Mouse (Mus musculus): ENCODE results near the gene Ankrd66. TPM values are rescaled to one million over a fixed set of nuclear protein-coding genes. Genes with fewer than 3 reads are reported as not detected.
"Not testable (repeated sequence)": the region's sequence is repeated elsewhere in the genome, so short reads cannot be mapped to it uniquely, and the experiment has no call there.

The Ankrd66 gene
- total RNA-seq, 2 experiments from 2014 or later, result 0.38 to 0.42 TPM

GRCm38 (mm10) chr17:43544040-43544439 is 601 bp upstream of the Ankrd66 start:
- no peak for DNase-seq (ENCODE audit: extremely low spot score in 1 of 2, low spot score in 1 of 2)

DNA sequence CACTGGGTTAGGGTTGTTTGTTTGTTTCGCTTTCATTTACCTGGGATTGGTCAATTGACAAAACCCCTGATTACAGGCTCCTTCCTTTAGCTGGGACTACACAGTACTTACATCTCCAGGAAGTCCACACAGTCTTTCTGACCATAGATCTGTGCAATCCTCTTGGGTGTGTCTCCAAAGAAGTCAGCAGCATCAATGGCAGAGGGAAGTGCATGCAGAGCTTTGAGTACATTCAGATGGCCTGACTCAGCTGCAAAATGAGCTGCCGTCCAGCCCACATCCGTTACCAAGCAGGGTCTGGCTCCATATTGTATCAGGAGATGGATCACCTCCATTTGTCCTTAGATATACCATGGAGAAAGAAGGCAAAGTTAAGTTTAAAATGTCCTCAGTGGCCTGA is 4.7 kb downstream of the Ankrd66 start:
- DNase-seq (ENCODE audit: extremely low spot score in 1 of 2, low spot score in 1 of 2), result no peak

DNA sequence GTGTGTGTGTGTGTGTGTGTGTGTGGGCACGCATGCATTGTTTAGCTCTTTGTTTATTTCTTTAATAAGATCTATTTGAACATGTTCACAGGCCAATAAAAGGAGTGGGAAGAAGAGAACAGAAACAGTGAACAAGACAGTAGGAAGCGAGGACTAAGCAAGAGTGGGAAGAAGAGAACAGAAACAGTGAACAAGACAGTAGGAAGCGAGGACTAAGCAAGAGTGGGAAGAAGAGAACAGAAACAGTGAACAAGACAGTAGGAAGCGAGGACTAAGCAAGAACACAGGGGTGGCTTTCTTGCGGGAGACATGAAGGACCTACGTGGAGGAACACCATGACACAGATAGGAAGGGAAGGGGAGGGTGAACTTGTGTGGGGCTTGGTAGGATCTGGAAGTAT is 6.6 kb downstream of the Ankrd66 start:
- DNase-seq (ENCODE audit: extremely low spot score in 1 of 2, low spot score in 1 of 2), result not testable (repeated sequence)

- peak in 1 of 2 experiments; percentile 25 for DNase-seq (ENCODE audit: extremely low spot score in 1 of 2, low spot score in 1 of 2)
Observed at GRCm38 (mm10) chr17:43534362-43535222, 8.8 kb downstream of the Ankrd66 start.

GRCm38 (mm10) chr17:43531192-43531591 is 12.2 kb downstream of the Ankrd66 start:
- DNase-seq (ENCODE audit: extremely low spot score in 1 of 2, low spot score in 1 of 2), result no peak

GRCm38 (mm10) chr17:43530507-43530906 is 12.9 kb downstream of the Ankrd66 start:
- DNase-seq (ENCODE audit: extremely low spot score in 1 of 2, low spot score in 1 of 2), result peak in 1 of 2 experiments; percentile 6

- no peak for DNase-seq (ENCODE audit: extremely low spot score in 1 of 2, low spot score in 1 of 2)
Observed at GRCm38 (mm10) chr17:43520166-43520565, 23.3 kb downstream of the Ankrd66 start.

DNA sequence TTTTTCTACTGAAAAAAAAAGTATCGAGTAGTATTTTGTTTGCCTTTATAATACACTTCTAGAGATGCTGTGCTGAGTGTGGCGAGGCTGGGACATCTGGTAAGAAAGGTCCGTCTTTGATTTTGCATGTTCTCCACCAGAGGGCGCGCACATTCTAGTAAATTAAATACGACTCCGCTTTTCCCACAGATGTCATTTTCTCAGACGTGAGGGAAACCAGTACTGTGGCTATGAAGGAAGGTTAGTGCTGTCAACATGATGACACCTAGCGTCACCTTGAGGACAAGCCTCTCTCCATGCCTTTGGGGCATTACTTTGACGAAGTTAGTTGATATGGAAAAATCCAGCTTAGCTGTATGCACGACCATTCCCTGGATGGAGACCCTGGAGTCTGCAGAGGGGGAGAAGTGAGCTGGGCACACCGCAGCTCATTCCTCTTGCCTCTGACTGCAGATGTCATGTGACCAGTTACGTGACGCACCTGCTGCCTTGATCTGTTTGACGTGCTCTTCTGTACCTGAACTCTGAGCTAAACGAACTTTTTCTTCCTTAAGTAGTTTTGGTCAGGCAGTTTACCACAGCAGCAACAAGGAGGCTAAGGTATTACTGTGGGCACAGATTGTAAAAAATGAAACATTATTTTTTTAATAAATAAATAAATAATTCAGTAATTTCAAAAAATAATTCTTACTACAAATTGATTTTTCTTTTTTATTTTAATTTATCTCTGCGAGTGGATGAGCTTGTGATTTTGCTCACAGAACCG is 24.6 kb downstream of the Ankrd66 start:
- peak; percentile 48 to 83 for DNase-seq (ENCODE audit: extremely low spot score in 1 of 2, low spot score in 1 of 2)

GRCm38 (mm10) chr17:43510782-43511181 is 32.7 kb downstream of the Ankrd66 start:
- DNase-seq (ENCODE audit: extremely low spot score in 1 of 2, low spot score in 1 of 2), result no peak

- no peak for DNase-seq (ENCODE audit: extremely low spot score in 1 of 2, low spot score in 1 of 2)
Observed at GRCm38 (mm10) chr17:43504594-43504934, 38.9 kb downstream of the Ankrd66 start.

GRCm38 (mm10) chr17:43503861-43504593 is 39.4 kb downstream of the Ankrd66 start:
- DNase-seq (ENCODE audit: extremely low spot score in 1 of 2, low spot score in 1 of 2), result no peak

DNA sequence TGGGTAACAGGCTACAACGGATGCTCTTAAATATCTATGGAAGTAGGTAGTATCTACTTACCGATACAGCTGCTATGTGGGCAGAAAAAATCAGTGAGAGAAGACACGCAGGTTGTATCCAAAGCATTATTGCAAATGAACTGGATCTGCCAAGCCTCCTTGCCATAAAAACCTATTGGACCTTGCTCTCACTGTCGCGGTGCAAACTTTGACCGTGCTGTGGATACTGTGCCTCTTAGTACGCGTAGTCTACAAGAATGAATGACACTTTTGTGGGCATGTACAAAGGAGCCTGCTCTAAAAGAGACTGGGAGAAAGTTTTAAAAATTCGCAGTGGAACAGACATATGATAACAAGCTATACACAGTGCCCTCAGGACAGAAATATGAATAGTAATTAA is 40.8 kb downstream of the Ankrd66 start, which contains the start of gene Mep1a:
Mep1a (minus strand) TSS at position 221 of the 400 bp plus-strand sequence.
- DNase-seq (ENCODE audit: extremely low spot score in 1 of 2, low spot score in 1 of 2), result no peak

DNA sequence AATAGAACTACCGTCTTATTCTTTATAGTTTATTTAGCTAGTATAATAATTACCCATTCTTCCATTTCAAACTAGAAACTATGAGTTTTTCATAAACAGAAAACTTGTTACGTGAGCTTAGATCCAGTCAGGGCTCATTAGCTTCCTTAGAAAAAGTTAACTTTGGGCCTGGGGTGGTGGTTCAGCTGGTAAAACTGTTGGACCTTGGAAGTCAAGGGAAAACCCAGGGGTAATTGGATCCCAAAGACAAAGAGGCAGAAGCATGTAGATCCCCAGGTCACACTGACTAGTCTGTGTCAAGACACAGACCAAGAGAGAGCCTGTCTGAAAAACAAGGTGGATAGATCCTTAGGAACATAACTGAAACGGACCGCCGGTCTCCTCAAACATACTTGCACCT is 41.8 kb downstream of the Ankrd66 start:
- no peak for DNase-seq (ENCODE audit: extremely low spot score in 1 of 2, low spot score in 1 of 2)

DNA sequence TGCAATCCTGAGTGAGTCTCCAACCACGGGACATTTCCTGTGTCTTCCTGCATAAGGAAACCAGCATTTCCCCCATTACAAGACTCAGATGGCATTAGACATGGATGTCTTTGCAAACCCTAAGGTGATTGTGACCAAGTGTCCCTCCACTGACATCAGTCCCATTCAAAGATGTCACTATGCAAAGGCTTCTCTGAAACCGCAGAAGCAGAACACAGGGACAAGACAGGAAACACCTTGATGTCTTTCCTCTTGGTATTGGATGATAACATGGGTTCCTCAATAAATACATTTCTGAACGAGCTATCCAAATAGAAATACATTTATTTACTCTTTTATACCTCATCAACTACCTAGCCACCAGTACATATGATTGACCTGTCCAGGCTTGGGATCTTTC is 42.2 kb downstream of the Ankrd66 start:
- DNase-seq (ENCODE audit: extremely low spot score in 1 of 2, low spot score in 1 of 2), result no peak

GRCm38 (mm10) chr17:43500513-43500912 is 42.9 kb downstream of the Ankrd66 start:
- no peak for DNase-seq (ENCODE audit: extremely low spot score in 1 of 2, low spot score in 1 of 2)

DNA sequence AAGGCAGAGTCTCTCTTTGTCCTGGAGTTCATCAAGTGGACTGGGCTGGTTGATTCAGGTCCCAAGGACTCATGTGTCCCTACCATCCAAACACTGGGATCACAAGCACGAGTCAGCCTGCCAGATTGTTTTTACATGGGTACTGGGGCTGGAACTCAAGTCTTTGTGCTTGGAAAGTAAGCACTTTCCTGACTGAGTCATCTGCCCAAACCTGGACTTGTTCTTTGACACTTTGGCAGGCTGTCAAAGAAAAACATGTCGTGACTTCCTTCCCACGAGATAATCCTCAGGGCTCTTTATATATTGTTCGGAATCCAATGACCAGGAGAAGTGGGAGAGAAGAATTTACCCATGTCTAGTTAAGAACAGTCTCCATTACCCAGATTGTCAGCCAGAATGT is 45.9 kb downstream of the Ankrd66 start:
- DNase-seq (ENCODE audit: extremely low spot score in 1 of 2, low spot score in 1 of 2), result no peak

- DNase-seq (ENCODE audit: extremely low spot score in 1 of 2, low spot score in 1 of 2), result no peak
Observed at GRCm38 (mm10) chr17:43495502-43495901, 47.9 kb downstream of the Ankrd66 start.

GRCm38 (mm10) chr17:43490371-43490770 is 53.1 kb downstream of the Ankrd66 start:
- not testable (repeated sequence) for DNase-seq (ENCODE audit: extremely low spot score in 1 of 2, low spot score in 1 of 2)

DNA sequence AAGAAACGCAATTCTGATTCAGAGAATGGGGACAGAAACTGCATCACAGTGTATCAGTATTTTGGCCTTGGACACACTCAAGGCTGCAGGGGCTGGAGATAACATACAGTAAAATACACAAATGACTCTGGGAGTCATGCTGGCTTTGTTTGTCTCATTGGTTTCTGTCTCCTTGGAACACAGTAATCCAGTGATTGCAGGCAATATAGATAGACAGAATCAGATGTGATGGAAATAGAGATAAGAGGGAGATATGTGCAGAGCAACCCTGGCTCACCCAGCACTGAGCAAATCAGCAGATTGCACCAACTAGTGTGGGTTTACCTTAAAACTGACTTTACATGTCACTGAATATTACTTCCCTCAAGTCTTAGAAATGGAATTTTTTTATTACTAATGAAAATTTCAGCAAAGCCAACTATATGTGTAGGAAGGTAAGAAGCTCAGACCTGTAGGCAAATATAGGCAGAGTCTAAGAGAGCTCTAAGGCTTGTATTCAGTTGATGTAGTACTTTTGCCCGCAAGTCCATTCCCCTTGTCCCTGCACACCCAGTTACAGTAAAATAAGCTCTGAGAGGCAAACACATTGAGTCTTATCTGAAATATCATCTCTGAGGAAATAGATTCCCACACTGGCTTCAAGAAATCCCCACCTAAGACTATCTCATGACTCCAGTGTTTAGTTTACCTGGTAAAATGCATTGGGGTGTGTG is 54.8 kb downstream of the Ankrd66 start:
- no peak for DNase-seq (ENCODE audit: extremely low spot score in 1 of 2, low spot score in 1 of 2)

GRCm38 (mm10) chr17:43485982-43486381 is 57.5 kb downstream of the Ankrd66 start:
- DNase-seq (ENCODE audit: extremely low spot score in 1 of 2, low spot score in 1 of 2), result no peak

Data from layer of hippocampus, postnatal 25 days (tissue).